Mouse (Mus musculus): ENCODE measurements around the gene Cacna1h.

Cacna1h gene

DNA sequence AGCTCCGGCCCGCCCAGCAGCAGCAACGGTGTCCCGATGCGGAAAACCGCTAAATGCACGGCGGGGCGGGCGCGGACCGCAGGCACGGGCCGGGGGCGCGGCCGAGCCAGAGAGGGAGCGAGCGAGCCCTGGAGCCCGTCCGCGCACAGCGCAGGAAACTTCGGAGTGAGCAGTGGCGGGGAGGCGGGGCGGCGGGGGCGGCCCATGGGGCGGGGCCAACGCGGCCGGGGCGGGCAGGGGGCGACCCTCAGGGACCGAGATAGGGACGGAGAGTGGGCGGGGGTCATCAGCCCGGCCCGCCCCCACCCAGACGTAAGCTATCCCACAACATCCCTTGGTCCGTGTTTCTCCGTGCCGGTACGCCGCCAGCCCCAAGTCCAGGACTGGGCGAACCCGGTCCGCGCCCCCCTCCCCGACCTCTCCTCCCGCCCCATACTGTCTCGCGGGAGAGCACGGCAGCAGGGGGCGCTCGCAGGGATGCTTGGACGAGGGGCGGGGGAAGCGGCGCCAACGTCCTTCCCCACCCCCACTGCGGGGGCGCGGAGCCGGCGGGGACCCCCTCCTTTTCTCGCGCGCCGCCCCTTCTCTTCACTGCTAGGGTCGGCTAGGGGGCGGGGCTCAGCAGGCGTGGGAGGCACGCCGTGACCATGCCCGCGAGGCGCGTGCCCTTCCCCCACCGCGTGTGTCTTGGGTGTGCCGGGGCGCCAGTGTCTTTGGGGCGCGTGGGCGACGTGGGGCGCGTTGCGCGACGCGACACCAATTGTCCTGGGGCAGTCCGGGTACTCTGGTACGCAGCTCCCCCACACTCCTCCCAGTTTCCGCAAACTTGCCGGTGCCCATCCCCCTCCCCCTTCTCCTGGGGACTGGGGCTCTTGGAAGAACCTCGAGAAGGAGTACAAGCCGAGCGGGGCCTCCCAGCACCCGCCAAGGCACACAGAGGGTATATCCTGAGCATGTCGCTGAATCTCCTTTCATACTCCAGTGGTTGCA is at the start of gene Cacna1h:
Gene Cacna1h (minus strand): TSS at position 167 of the 990 bp plus-strand sequence.
- DNase-seq = no peak

DNA sequence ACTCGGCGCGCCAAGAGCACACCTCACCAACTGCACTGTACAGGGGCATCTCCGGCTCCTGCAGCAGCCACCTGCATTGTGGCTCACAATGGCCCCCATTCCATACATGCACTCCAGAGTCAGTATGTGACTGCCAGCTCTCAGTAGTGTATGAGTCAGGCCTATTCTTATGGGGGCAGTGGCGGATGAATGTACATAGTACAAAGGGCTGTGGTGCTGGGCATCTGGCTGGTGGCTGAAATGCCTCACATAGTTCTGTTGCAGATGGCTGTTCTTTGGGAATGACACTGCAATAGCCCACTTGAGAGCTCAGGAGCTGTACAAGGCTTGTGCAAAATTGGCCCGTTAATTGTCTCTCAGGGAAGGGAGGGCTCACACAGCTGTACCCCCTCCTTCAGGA is 48.5 kb upstream of the Cacna1h start:
- DNase-seq = no peak

DNA sequence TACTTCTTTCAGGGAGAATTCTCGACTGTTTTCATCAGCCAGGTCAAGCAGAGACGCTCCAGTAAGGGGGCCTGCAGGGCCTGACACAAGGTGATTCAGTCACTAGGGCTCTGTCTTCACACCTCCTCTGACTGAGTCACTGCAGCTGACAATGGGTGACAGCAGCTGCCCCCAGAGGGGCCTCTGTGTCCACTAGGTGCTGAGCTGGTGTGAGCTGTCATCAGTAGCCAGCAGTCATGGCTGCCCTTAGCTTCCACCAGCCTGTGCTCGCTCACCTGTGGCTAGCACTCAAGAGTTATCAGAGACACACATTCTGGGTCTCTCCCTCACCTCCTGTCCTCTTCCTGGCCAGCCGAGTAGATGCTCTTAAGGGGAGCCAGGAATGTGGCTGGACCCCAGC is 47.2 kb upstream of the Cacna1h start:
- no peak for DNase-seq

DNA sequence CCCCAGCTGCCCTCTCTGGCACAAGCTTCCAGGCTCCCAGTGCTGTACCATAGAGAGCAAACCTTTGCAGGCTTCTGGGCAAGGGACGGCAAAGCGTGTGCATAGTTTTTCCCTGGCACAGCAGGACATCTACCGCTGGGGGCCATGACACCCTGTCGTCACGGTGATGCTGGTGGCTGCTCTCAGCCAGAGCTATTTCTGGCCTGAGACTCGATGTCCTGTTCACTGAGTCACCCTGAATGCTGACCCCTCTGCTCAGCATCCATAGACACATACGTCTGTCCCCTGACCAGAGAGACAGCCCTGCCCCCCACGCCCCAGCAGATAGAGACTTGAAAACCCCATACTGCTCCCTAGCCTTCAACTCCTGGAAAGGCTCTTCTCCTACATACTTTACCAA is 46.6 kb upstream of the Cacna1h start:
- no peak for DNase-seq

DNA sequence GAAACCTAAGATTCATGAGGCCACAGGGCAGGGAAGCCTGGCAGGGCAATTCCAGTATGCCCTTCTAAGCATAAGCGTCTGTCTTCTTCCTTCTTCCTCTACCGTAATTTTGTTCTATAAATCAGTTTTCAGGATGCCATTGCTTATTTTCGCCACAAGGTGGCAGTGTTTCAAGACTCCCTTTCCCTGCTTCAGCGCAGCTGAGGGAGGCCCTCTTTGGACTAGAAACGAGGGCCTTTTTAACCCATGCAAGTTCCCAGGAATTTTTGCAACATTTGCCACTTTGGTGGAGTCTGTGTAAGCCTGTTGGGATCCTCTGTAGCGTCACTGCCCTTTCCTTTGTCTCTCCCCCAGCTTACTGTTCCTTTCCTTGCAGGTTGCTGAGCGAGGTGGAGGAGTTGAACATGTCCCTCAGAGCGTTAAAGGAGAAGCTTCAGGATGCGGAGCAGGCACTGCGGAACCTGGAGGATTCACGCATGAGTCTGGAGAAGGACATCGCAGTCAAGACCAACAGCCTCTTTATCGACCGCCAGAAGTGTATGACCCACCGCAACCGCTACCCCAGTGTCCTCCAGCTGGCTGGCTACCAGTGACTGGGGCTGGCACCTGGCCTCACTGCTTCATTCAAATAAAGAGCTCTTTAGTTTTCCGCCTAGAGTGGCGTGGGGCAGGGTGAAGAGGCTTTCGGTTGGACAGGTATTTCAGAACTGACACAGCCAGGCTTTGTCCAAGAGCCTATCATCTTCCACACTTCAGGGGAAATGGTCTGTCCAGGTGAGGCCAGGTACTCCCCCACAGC is 42.6 kb upstream of the Cacna1h start:
- DNase-seq = peak; percentile 33

DNA sequence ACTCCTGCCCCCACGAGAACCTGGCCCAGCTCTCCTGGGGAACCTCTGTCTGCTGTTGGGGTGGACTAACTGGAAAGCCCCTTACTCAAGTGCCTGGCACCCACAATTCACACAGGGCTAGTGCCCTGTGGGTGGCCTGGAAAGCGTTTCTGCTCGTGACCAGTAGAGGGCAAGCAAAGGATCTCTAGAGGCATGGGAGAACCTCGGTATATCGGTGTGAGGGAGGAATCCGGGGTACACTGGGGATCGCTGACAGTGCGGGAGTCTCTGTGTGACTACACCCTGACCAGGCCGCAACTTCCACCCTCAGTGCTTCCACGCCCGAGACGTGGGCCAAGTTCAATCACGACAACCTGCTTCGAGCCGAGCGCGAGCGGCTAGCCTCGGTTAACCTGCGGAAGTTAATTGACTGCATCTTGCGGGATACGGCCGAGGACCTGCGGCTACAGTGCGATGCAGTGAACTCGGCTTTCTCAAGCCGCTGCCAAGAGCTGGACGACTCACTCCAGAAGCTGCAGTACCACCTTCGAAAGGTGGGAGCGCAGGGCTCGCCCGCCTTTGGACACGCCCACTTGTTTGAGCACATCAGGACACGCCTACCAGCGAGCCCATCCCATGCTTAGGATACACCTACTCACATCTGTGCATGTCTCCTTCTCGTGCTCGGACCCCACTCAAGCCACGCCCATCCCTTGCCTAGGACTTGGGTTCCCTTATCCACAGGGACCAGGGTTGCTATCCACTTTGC is 40.9 kb upstream of the Cacna1h start:
- peak; percentile 18 for DNase-seq

DNA sequence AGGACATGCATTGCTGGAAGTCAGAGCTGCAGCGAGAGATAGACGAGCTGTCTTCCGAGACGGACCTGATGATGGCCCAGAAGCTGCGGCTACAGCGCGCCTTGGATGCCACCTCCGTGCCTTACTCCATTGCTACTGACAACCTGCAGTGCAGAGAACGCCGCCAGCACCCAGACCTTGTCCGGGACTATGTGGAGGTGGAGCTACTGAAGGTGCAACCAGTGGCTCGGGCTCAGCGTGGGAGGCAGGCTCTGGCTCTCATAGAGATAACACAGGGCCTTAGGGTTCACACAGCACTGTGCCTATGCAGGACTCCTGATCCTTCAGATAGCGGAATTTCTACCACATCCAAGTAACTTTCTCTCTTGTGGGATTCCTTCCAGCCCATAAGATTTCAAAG is 38.5 kb upstream of the Cacna1h start:
- DNase-seq = no peak

DNA sequence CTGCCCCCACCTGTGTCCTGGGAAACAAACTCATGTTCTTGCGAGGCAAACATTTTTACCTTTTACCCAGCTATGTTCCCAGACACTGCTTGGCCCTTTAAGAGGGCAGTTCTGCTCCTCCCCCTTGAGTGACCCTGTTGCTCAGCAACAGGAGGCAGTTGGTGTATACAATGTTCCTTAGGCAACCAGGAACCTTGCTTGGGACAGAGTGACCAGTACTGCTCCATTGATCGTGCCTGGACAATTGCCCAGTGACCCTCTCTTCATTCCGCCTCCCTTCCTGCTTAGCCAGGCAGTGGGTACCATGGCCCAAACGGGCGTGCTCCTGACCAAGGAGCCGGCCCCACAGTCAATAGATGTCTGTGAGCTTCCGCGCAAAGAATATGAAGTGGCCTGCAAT is 37.8 kb upstream of the Cacna1h start:
- no peak for DNase-seq

DNA sequence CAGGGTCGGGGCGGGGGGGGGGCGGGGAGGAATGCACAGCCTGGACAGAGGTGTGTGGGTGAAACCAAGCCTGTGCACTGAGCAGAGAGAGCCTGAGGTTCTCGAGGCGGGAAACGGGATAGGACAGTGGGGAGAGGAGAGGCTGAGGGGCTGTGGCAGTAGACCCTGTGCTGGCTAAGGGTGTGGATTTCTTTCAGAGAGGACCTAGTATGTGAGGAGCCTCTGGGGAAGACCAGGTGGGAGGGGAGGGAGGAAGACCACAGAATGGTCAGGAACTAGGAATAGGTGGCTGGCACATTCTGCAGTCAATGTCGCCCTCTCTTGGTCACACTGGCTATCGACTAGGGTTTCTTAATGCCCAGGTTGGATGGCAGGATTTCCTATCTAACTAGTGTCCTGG is 36.2 kb upstream of the Cacna1h start:
- DNase-seq = peak; percentile 27

DNA sequence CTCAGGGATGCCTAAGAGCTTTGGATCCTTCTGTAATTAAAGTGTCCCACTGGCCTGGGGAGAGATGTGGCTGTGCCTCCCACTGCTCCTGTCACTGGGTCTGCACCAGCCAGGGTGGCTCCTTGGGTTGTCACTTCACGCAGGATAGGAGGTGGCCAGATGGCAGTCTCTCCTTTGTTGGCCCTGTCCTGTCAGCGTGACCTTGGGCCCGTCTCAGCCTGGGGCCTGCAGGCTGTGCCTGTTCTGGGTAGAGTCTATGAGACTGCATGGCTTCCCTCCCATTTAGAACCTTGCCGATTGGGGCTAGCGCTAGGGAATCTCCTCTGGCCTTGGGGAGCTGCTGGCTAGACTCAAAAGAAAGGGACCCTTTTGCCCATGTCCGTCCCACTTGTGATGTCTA is 34.7 kb upstream of the Cacna1h start:
- DNase-seq = no peak

DNA sequence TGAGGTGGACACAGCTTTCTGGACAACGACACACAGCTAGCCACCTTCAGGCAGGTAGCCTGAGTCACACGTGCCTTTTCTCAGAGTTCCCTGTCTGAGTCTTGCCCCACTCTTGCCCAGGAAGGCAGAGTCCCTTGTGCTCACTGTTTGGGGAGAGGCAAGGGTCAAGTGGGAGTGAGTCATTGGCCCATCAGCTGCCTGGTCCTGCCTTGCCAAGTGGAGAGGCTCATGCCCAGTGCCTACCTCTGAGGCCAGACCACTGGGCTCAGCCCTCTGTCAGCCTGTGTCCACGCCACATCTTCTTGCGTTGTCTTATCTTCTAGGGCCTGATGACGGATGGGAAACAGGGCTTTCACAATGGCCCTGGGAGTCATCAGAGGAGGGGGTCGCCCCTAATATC is 34.2 kb upstream of the Cacna1h start:
- DNase-seq = no peak

DNA sequence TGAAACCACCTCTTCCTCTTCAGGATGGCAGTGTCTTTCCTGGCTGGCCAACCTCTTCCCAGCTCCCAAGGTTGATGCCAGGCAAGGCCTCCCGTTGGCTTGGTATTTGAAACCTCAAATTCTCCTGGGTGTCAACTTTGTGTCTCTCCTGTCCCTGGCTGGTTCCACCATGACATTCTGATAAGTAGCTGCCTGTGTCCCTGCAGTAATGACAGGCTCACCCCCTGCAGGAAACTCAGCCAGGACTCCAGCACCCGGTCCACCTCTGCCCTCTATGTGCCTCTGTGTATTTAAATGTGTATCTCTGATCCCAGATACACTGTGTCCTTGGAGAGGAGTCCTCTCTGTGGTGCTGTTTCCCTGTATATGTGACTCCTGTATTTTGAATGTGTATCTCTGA is 32.7 kb upstream of the Cacna1h start:
- no peak for DNase-seq

DNA sequence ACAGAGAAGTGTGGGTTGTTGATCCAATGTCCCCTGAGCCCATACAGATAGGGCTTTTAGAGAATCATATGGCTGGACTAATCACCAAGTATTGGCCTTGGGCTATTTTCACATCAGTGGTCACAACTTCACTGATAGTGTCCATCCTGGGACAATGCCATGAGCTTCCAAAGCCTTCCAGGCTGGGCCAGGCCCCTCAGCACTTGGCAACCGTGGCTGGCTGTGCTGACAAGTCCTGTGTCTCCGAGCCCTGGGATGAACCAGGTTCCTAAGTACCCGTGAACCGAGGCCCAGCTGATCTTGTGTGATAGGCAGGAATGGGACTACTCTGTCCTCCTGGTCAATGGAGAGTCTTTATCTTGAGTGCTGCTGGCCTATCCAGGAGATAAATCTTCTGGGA is 30.5 kb upstream of the Cacna1h start:
- DNase-seq = no peak

DNA sequence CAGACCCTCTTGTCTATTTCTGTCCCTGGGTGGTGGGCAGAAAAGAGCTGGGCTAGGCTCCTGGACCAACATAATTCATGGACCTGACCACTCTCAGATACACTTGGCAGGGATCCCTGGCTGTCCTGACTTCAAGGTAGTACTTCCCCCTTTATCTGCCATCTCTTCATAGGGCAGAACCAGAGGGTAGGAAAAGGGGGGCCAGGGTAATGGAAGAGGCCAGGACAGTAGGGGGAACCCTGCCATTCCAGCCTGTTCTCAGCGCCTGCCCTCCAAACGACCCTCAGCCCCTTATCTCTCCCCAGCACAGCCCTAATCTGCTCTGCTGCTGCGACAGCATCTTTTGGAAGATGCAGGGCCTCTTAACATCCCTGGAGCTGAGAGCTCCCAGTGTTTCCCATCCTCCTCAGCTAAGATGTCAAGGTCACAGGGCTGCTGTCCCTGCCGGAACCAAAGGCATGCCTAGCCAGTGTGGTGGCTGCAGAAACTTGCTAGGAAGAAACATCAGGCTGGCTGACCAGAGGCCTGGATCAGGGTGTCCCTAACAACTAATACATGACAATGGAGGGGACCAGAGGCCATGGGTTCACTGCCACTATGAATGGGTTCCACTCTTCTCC is 29.9 kb upstream of the Cacna1h start:
- no peak for DNase-seq

DNA sequence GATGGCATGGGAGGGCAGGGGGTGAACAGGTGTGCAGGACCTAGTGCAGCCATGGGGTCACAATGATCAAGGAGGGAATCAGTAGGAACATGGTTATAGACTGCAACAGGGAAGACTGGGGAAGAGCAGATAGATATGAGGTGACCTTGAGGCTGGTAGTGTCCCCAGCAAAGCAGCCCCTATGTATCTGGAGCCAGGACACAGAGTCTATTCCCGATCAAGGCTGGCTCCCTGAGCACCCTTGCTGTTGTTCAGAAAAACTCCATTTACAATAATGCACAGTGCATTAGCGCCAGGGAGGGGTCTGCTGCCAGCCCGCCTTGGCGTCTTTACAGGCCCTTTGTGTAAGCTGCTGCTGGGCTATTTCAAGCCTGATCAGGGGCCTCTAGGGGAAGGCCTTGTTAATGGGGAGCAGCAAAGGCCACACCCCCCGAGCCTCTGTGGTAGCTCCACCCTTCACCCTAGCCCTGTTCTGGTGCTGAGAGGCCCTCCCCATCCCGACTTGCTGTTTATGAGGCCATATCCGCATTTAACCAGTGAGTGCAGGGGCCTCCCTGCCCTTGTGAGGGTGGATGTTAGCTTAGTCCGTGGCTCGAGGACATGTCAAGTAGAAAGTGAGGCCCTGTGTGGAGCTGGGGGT is 28.8 kb upstream of the Cacna1h start:
- DNase-seq = no peak

DNA sequence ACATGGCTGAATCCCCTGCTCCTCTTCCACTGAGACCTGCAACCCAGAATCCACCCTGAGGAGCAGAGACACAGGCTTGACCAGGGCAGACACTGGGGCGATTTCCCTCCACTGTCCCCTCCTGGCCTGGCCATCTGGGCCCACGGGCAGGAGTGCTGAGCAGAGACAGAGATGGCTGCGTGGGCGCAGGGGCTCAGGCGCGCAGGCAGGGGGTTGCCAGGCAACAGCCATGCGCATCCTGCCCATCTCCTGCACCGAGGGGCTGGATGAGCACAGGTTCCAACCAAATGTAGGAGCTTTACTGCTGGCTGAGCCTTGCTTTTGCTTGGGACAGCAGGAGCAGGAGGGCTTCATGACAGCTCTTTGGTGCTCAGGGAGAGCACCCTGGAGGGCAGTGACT is 23.0 kb upstream of the Cacna1h start:
- DNase-seq = no peak

DNA sequence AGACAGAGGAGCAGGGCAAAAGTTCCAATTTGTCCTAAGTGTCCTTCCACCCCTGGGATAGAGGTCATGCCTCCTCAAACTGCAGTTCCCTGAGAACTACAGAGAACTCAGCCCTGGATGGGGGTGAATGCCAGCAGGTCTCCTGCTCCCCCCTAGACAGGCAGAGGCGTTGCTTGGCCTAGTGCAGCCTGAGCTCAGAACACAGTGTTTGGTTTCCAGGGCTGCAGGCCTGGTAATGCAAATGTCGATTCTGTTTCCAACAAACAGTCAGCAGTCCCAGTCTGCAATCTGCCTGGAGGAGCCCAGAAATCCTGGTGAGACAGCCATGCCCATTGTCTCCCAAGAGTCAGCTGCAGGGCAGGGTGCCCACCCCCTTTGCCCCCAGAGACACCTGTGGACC is 20.7 kb upstream of the Cacna1h start, which contains the start of gene Tekt4:
Gene Tekt4 (plus strand): TSS at position 344 of the 400 bp plus-strand sequence.
- no peak for DNase-seq

DNA sequence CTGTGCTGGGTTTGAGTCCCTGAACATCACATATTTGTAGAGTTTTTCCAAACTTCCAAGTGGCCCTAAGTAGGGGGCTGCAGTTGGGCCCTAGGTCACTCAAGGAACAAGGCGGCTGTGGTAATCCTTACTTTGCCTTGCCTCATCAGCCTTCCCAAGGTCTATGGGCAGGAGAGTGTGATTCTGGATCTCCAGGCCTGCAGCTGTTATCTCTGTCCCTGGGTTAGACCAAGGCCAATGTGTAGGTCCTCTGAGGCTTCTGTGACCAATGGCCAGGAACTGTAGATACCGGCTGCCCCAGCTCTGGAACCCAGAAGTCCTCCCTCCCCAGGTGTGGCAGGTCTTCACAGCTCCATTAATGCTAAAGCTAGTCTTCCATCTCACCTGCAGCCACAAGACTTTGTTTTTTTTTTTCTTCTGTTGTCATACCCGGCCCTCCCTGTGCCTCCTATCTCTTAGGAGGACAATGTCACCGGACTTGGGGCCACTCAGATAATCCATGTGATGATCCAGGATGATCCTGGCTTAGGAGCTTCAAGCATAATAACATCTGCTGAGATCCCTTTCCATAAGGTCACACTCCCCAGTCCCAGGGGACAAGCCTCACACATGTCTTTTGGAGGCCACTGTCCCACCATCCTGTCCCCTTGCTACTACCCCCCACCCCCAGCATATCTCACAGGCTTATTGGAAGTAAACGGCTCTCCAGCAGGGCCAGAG is 18.8 kb upstream of the Cacna1h start:
- no peak for DNase-seq

DNA sequence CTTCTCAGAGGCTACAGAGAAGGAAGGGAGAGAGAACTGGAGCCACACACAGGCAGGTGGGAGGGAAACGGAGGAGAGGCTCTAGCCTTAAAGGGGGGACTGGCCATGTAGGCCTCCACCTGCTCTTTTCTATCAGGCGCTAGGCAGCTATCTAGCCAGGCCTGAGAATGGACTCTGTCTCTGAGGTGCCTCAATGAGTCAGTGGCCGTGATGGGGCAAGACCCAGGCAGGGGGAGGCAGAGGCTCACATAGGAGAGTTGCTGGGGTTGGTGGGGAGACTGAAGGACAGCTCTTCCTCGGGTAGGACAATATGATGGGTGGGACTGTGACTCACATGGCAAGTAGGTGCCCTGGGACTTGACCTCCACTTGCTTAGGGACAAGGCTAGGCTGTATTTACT is 16.7 kb upstream of the Cacna1h start:
- DNase-seq = no peak

DNA sequence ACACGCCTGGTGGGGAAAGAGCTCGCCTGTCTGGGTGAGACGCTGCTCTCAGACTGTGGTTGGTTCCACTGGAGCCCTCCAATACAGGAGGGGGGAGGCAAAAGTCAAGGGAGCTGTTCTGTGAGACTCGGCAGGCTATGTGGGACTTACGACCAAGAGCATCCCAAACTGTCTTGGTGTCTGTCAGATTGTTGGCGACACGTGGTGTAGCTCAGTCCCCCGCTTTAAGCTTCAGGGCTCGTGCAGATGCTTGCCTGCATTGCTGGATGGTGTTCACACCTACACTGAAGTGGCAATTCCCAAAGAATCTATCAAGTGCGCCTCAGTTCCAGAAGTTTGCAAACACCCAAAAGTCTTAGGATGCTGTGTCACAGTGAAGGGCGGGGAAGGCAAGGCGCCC is 14.3 kb upstream of the Cacna1h start:
- DNase-seq = no peak

DNA sequence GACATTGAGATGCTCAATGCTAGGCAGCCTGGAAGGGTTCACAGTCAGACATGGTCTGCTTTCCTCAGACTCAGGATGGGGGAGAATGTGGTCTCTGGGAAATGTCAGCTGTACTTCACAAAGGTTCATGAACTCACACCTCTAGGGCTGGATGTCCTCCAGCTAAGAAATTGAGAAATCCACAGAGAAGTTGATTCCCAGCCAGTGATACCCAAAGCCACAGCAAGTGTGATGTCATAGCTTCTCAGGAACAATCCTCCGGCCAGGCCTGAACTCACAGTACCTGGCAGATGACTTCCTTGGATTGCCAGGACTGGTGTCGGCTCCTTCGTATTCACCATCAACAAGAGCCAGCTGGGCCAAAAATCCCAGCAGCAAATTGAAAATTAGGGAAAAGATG is 12.3 kb upstream of the Cacna1h start:
- no peak for DNase-seq

DNA sequence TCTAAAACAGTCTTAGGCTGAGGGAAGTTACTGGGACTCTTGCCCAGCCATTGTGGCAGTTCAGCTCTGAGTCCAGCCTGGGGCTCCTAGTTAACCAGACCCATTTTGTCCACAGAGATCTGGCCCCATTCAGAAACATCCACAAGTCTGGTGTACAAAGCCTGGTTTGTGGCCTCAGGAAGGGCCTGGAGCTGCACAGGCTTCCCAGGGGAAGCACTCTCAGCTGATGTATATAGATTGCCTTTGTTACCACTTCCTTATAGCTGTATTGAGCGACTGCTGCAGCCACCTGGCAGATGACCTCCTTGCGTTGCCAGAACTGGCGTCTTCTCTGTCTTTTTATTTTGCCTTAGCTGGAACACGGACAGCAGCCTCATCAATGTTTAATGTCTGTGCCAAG is 11.5 kb upstream of the Cacna1h start:
- DNase-seq = no peak

Data from cerebellum, adult 9-11 months (tissue).